Mouse (Mus musculus) heart, embryonic 16.5 days (tissue): ENCODE results near the gene St3gal3. TPM values are rescaled to one million over a fixed set of nuclear protein-coding genes. Genes with fewer than 3 reads are reported as not detected.

Experiments used
- ATAC-seq: fragments of 200-750 bp; cut with Nextera tagmentation; replicated peaks from 2 replicates; pipeline ENCODE4 v1.8.0; 2017; ENCODE audit warnings: moderate number of reproducible peaks; ENCODE audit not compliant: insufficient read depth, low FRiP score; ENCODE audit errors: extremely low read depth
- H3K27ac ChIP-seq: fragments of 300-500 bp; sonication (generic); 2 replicates; pipeline ENCODE4 v1.5.1; 2014; ENCODE audit warnings: mild to moderate bottlenecking, low read length, control low read depth, moderate library complexity
- H3K27me3 ChIP-seq: fragments of 300-500 bp; sonication (generic); 2 replicates; pipeline ENCODE4 v1.6.1; 2014; ENCODE audit warnings: low read length, mixed read lengths; ENCODE audit not compliant: control insufficient read depth, insufficient read depth
- H3K36me3 ChIP-seq: fragments of 300-500 bp; sonication (generic); 2 replicates; pipeline ENCODE4 v1.6.1; 2014; ENCODE audit not compliant: control insufficient read depth, insufficient read depth
- H3K4me1 ChIP-seq: fragments of 300-500 bp; sonication (generic); 2 replicates; pipeline ENCODE4 v1.6.1; 2014; ENCODE audit warnings: low read length, mixed read lengths; ENCODE audit not compliant: control insufficient read depth, insufficient read depth
- H3K4me2 ChIP-seq: fragments of 300-500 bp; sonication (generic); 2 replicates; pipeline ENCODE4 v1.6.1; 2014; ENCODE audit warnings: low read depth, mild to moderate bottlenecking, control low read depth, low read length
- H3K4me3 ChIP-seq: fragments of 300-500 bp; sonication (generic); 2 replicates; pipeline ENCODE4 v1.5.1; 2014; ENCODE audit warnings: mild to moderate bottlenecking, control low read depth, low read length
- H3K9ac ChIP-seq: fragments of 300-500 bp; sonication (generic); 2 replicates; pipeline ENCODE4 v1.6.1; 2014; ENCODE audit warnings: low read length, control low read depth
- H3K9me3 ChIP-seq: fragments of 300-500 bp; sonication (generic); replicated peaks from 2 replicates; pipeline ENCODE4 v1.6.1; 2016; ENCODE audit warnings: low read length; ENCODE audit not compliant: control insufficient read depth
- WGBS: fragments of 180-500 bp; shearing (Covaris S2); extraction: QIAGEN DNeasy Blood & Tissue Kit; methylation state at CpG from one replicate; pipeline ENCODE4 v1.1.7; 2014; 5-methylcytosine and 5-hydroxymethylcytosine counted together
- polyA plus RNA-seq: library from polyadenylated mRNA; unstranded; fragments of >200 nt; fragmentation: Nextera tagmentation; extraction: Ambion mirVana; gene quantifications from 2 replicates; pipeline ENCODE4 v1.2.1, GENCODE M21; 2015

St3gal3 gene
- polyA plus RNA-seq, 1 experiment from 2014 or later = 7.8 TPM

- H3K9me3 ChIP-seq = no peaks in the 10 kb centered on the region
- H3K27me3 ChIP-seq = no peaks in the 10 kb centered on the region
- no peaks in the 10 kb centered on the region for H3K36me3 ChIP-seq
- peaks cover 38% of the 10 kb centered on the region for H3K4me1 ChIP-seq
- H3K9ac ChIP-seq = peak overlapping the region; percentile 31; the same call in 1 of the 2 replicates
- ATAC-seq = peak; percentile 79
- H3K4me3 ChIP-seq = no peak overlapping the region
- WGBS = 11% methylated on average over 8 of the region's 8 CpGs
- peak overlapping the region; percentile 87 for H3K27ac ChIP-seq
- peak overlapping the region; percentile 47 for H3K4me2 ChIP-seq
Measured at GRCm38 (mm10) chr4:117986766-117987165, 147.9 kb downstream of the St3gal3 start.

GRCm38 (mm10) chr4:117984993-117985587 is 149.6 kb downstream of the St3gal3 start:
- H3K4me1 ChIP-seq = peaks cover 38% of the 10 kb centered on the region
- ATAC-seq = peak; percentile 71
- peak overlapping the region; percentile 95 for H3K27ac ChIP-seq
- no peak overlapping the region for H3K4me3 ChIP-seq
- no peaks in the 10 kb centered on the region for H3K9me3 ChIP-seq
- H3K4me2 ChIP-seq = peak overlapping the region; percentile 22; the same call in 1 of the 2 replicates
- 38% methylated on average over 8 of the region's 8 CpGs for WGBS
- no peaks in the 10 kb centered on the region for H3K36me3 ChIP-seq
- H3K9ac ChIP-seq = peak overlapping the region; percentile 51
- no peaks in the 10 kb centered on the region for H3K27me3 ChIP-seq

- Histone ChIP-seq H3K36me3 (no peaks in the 10 kb centered on the region), H3K4me2 (no peak overlapping the region), H3K4me1 (peaks cover 38% of the 10 kb centered on the region), H3K4me3 (no peak overlapping the region), H3K27ac (no peak overlapping the region), H3K9me3 (no peaks in the 10 kb centered on the region), H3K27me3 (no peaks in the 10 kb centered on the region), H3K9ac (no peak overlapping the region)
- ATAC-seq = no peak
- WGBS = 93% methylated on average over 3 of the region's 3 CpGs
Measured at GRCm38 (mm10) chr4:117984206-117984605, 150.5 kb downstream of the St3gal3 start.

GRCm38 (mm10) chr4:117982706-117983105 is 152.0 kb downstream of the St3gal3 start:
- no peaks in the 10 kb centered on the region for H3K36me3 ChIP-seq
- H3K27ac ChIP-seq = peak overlapping the region; percentile 55; the same call in 1 of the 2 replicates
- H3K27me3 ChIP-seq = no peaks in the 10 kb centered on the region
- peak; percentile 33 for ATAC-seq
- WGBS = 40% methylated on average over 7 of the region's 7 CpGs
- no peak overlapping the region for H3K9ac ChIP-seq
- no peak overlapping the region for H3K4me3 ChIP-seq
- no peaks in the 10 kb centered on the region for H3K9me3 ChIP-seq
- H3K4me1 ChIP-seq = peaks cover 37% of the 10 kb centered on the region
- no peak overlapping the region for H3K4me2 ChIP-seq

- ATAC-seq = no peak
- H3K4me1 ChIP-seq = peaks cover 39% of the 10 kb centered on the region
- WGBS = 82% methylated on average over 4 of the region's 5 CpGs
Measured at GRCm38 (mm10) chr4:117981518-117981917, 153.2 kb downstream of the St3gal3 start.

GRCm38 (mm10) chr4:117980161-117980560 is 154.6 kb downstream of the St3gal3 start:
- no peak for ATAC-seq
- peaks cover 33% of the 10 kb centered on the region for H3K4me1 ChIP-seq
- 81% methylated on average over 4 of the region's 4 CpGs for WGBS

More at GRCm38 (mm10) chr4:117981518-117981917, 153.2 kb downstream of the St3gal3 start:
- Histone ChIP-seq H3K4me2 (no peak overlapping the region), H3K9me3 (no peaks in the 10 kb centered on the region), H3K36me3 (no peaks in the 10 kb centered on the region), H3K27ac (no peak overlapping the region), H3K27me3 (no peaks in the 10 kb centered on the region), H3K9ac (no peak overlapping the region), H3K4me3 (no peak overlapping the region)

DNA sequence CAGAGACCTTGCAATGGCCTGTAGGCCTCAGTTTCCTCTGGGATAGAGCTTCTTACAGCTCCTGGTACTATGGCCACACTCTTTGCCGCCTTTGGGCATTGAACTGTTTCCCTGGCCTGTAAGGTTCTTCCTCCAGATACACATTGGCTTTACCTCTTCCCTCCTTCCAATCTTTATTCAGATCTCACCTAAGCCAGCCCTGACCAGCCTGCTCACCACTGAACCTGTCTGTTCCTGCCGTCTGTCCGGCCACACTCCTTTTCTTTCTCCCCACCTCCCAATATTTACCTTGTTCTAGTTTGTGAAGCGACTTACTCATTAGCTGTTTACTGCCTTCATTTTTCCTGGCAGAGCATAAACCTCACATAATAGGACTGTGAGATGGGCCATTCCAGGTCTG is 155.5 kb downstream of the St3gal3 start:
- Histone ChIP-seq H3K9me3 (no peaks in the 10 kb centered on the region), H3K4me3 (no peak overlapping the region), H3K27ac (no peak overlapping the region), H3K27me3 (no peaks in the 10 kb centered on the region), H3K9ac (no peak overlapping the region), H3K36me3 (no peaks in the 10 kb centered on the region), H3K4me1 (peaks cover 26% of the 10 kb centered on the region), H3K4me2 (no peak overlapping the region)
- 95% methylated on average over 4 of the region's 4 CpGs for WGBS
- ATAC-seq = no peak

More at GRCm38 (mm10) chr4:117980161-117980560, 154.6 kb downstream of the St3gal3 start:
- H3K27me3 ChIP-seq = no peaks in the 10 kb centered on the region
- no peak overlapping the region for H3K27ac ChIP-seq
- H3K9me3 ChIP-seq = no peaks in the 10 kb centered on the region
- H3K4me3 ChIP-seq = no peak overlapping the region
- no peaks in the 10 kb centered on the region for H3K36me3 ChIP-seq
- H3K9ac ChIP-seq = no peak overlapping the region
- H3K4me2 ChIP-seq = no peak overlapping the region

DNA sequence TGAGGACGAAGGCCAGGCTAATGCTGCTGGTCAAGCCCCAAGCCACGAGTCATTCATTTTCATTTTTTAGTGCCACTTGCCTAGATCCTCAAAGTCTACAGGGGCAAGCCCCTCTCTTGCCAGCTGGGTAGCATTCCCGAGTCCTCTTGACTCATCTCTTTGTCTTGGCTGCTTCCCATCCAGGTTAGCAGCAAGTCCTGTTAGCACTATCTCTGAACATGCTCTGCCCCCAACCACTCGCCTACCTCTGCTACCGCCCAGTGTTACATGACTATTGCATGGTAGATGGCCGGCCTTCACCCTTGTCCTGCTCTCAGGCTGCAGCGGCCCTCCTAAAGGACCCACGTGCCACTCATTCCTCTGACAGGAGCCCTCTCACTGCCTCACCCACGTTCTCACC is 156.4 kb downstream of the St3gal3 start:
- no peaks in the 10 kb centered on the region for H3K9me3 ChIP-seq
- no peak overlapping the region for H3K27ac ChIP-seq
- ATAC-seq = no peak
- 82% methylated on average over 9 of the region's 9 CpGs for WGBS
- no peak overlapping the region for H3K9ac ChIP-seq
- H3K4me1 ChIP-seq = peaks cover 27% of the 10 kb centered on the region
- no peak overlapping the region for H3K4me3 ChIP-seq
- H3K27me3 ChIP-seq = no peaks in the 10 kb centered on the region
- no peaks in the 10 kb centered on the region for H3K36me3 ChIP-seq
- H3K4me2 ChIP-seq = no peak overlapping the region

- H3K4me3 ChIP-seq = no peak overlapping the region
Measured at GRCm38 (mm10) chr4:117977841-117978240, 156.9 kb downstream of the St3gal3 start.

More at GRCm38 (mm10) chr4:117977841-117978240, 156.9 kb downstream of the St3gal3 start:
- no peaks in the 10 kb centered on the region for H3K36me3 ChIP-seq
- no peak for ATAC-seq
- H3K9me3 ChIP-seq = no peaks in the 10 kb centered on the region
- no peak overlapping the region for H3K9ac ChIP-seq
- H3K4me1 ChIP-seq = peaks cover 22% of the 10 kb centered on the region
- 83% methylated on average over 11 of the region's 11 CpGs for WGBS
- no peaks in the 10 kb centered on the region for H3K27me3 ChIP-seq
- peak overlapping the region; percentile 17; the same call in 1 of the 2 replicates for H3K4me2 ChIP-seq
- H3K27ac ChIP-seq = no peak overlapping the region
